Mouse (Mus musculus): ENCODE data around the gene Txndc15.

Gene Txndc15

GRCm38 (mm10) chr13:55714501-55715166 is at the start of gene Txndc15:
Gene Txndc15 (plus strand): TSS chr13:55714650.
- TF ChIP-seq GATA4 (IDR thresholded peaks at IDR 0.05; ENCODE audit: insufficient replicate concordance, low read length): no peak

GRCm38 (mm10) chr13:55668550-55668949 is 45.9 kb upstream of the Txndc15 start:
- no peak for TF ChIP-seq GATA4 (IDR thresholded peaks at IDR 0.05; ENCODE audit: insufficient replicate concordance, low read length)

DNA sequence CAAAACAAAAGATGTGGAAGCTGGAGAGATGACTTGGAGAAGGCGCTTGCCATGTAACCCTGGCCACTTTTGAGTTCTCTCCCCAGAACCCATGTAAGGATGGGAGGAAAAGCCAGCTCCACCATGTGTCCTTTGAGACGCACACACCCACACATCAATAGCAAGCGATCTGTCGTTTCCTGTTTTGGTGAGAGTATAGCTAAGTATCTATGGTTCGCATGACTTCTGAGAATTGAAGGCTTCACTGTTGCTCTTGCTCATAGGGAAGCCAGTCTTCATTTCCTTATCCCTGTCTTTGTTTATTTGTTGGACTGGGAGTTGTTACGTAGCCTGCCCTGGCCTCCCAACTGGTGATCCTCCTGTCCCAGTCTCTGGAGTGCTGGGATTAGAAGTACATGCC is 41.7 kb upstream of the Txndc15 start:
- no peak for TF ChIP-seq GATA4 (IDR thresholded peaks at IDR 0.05; ENCODE audit: insufficient replicate concordance, low read length)

GRCm38 (mm10) chr13:55677364-55677763 is 37.1 kb upstream of the Txndc15 start:
- no peak for TF ChIP-seq GATA4 (IDR thresholded peaks at IDR 0.05; ENCODE audit: insufficient replicate concordance, low read length)

DNA sequence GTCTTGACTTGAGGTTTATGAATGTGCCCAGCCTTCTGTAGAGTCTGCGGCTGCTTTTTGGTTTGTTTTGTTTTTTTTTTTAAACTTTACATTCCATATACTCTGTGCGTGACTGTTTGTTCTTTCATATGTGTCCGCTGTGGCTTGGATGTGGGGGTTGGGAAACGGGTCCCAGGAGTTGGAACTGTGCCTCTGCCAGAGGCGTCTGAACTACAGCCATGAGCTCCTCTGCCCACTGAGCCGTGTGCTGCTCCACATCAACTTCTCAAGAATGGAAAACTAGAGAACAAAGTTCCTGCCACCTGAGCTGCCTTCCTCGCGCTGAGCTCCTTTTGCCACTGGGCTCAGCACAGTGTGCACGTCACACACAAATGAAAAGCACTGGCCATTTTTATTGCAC is 32.2 kb upstream of the Txndc15 start:
- no peak for TF ChIP-seq GATA4 (IDR thresholded peaks at IDR 0.05; ENCODE audit: insufficient replicate concordance, low read length)

DNA sequence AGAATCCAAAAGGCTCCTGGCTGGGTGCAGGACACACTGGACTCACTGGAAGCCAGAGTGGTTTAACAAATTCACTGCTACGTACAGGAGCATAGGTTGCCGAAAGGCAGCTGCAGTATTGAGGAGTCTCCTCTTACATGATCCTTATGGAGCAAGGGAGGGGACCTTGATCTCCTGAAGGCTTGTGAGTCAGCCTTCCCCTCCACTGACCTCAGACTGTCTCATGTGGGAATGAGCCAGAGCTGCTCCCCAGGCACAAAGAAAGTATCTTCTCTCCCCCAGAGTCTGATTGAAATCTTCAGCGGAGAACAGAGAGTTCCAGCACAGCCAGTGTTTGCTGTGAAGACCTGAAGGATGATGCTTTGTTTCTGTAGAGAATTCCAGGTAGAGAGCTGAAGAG is 30.9 kb upstream of the Txndc15 start:
- TF ChIP-seq GATA4 (IDR thresholded peaks at IDR 0.05; ENCODE audit: insufficient replicate concordance, low read length): no peak

GRCm38 (mm10) chr13:55686107-55686633 is 28.3 kb upstream of the Txndc15 start:
- no peak for TF ChIP-seq GATA4 (IDR thresholded peaks at IDR 0.05; ENCODE audit: insufficient replicate concordance, low read length)

DNA sequence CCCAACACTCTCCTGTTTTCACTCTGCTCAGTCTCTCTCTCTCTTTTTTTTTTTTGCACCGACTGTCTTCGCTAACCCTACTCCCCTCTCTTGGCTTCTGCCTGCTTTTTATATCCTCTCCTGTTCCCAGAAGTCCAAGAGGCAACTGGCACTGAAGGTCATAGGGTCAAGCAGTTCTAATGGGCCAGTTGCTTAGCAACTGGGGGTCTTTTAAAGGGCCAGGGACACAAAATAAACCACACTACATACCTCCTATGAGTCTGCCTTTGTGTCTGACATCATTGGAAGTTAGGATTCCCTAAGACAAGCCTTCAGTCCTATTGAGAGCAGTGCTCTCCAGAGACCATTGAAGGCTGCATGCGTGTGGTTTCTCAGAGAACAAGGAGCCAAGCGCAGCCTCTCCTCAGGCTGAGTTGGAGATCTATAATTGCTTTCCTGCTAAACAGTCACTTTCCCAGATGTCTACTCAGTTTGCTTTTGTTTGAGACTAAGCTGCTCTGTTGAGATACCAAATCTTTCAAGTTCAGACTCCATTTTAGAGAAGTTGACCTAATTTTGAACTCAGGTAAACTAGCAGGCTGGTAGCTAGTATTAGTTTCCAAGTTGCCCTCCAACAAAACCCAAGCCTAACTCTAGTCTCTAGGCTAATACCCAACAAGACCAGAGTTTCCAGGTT is 26.4 kb upstream of the Txndc15 start:
- no peak for TF ChIP-seq GATA4 (IDR thresholded peaks at IDR 0.05; ENCODE audit: insufficient replicate concordance, low read length)

GRCm38 (mm10) chr13:55692535-55693242 is 21.8 kb upstream of the Txndc15 start, which contains the start of gene B230219D22Rik:
Gene B230219D22Rik (plus strand): TSS chr13:55693124.
- no peak; the same call in 1 of the 2 replicates for TF ChIP-seq GATA4 (IDR thresholded peaks at IDR 0.05; ENCODE audit: insufficient replicate concordance, low read length)

GRCm38 (mm10) chr13:55693243-55693721 is 21.2 kb upstream of the Txndc15 start:
- TF ChIP-seq GATA4 (IDR thresholded peaks at IDR 0.05; ENCODE audit: insufficient replicate concordance, low read length): no peak

DNA sequence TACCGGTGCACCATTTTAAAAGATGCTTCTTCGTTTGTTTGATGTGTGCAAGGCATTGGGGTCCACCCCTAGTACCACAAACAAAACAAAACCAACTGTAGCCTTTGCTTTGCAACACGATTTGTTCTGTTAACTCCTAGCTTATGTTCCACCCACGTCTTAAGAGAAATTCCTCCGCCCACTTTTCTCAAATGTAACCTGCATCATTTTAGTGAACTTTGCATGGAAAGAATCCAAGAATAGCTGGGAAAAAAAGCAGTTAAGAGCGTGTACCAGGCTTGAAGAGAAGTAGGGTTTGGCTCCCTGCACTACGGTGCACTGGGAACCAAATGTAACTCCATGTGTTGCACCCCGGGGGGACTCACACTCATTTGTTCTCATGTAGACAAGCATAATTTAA is 20.3 kb upstream of the Txndc15 start:
- TF ChIP-seq GATA4 (IDR thresholded peaks at IDR 0.05; ENCODE audit: insufficient replicate concordance, low read length): no peak

DNA sequence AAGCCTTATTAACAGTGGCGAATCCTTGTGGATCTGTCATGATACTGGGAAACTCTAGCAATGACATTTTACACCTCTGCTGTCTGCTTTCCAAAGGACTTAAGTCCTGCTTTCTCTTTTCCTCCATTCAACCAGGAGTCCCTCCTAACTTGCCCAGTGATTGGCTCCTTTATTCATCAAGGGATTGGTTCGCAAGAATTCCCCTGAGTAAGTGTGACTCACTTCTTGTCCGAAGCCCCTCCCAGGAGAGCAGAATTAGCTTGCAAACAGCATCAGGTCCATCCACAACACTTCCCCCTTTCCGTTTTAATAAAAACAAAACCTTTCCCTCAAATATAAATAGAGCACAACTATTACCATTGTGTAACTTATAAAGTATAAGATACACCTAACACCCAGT is 10.1 kb upstream of the Txndc15 start:
- TF ChIP-seq GATA4 (IDR thresholded peaks at IDR 0.05; ENCODE audit: insufficient replicate concordance, low read length): no peak

GRCm38 (mm10) chr13:55712846-55713245 is 1.6 kb upstream of the Txndc15 start:
- no peak for TF ChIP-seq GATA4 (IDR thresholded peaks at IDR 0.05; ENCODE audit: insufficient replicate concordance, low read length)

DNA sequence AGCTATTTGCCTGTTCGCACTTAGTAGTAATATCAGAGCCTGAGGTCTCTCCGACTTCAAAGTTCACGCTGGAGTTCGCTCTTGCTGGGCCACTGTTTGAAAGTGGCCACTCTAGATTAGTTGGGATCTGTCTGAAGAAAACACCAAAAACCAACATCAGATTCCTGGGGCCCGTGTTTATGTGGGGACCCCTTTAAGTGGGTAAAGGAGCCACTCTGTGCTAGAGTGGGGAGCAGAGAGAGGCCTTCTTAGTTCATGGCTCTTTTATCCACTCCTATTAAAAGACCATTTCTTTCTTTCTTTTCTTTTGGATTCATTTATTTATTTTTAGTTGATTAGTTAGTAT is 690 bp downstream of the Txndc15 start:
- TF ChIP-seq GATA4 (IDR thresholded peaks at IDR 0.05; ENCODE audit: insufficient replicate concordance, low read length): no peak

GRCm38 (mm10) chr13:55715908-55716510 is 1.6 kb downstream of the Txndc15 start:
- TF ChIP-seq GATA4 (IDR thresholded peaks at IDR 0.05; ENCODE audit: insufficient replicate concordance, low read length): no peak

Data from liver, adult (tissue).